Mouse (Mus musculus) sigmoid colon, adult 10 weeks (tissue): ENCODE measurements around the gene Ccdc171. TPM values are rescaled to one million over a fixed set of nuclear protein-coding genes. Genes with fewer than 3 reads are reported as not detected.

Experiments
- polyA plus RNA-seq: library from polyadenylated mRNA; stranded (reverse); fragments of 350-450 nt; fragmentation: Illumina TruSeq; extraction: RNeasy Lipid Tissue Mini Kit (QIAGEN cat#74804); gene quantifications from one replicate; pipeline ENCODE4 v1.2.3, GENCODE M21; 2014; ENCODE audit warnings: low read depth, low replicate concordance

The Ccdc171 gene
- polyA plus RNA-seq = 7.9 TPM

GRCm38 (mm10) chr4:83524843-83525689 lies at the start of gene Ccdc171:
Ccdc171 (plus strand) TSS chr4:83525545.

GRCm38 (mm10) chr4:83486117-83486901 lies 39.0 kb upstream of the Ccdc171 start, which contains the start of gene Psip1:
Psip1 (minus strand) TSS chr4:83486459.

Other genes starting within 250 kb of the Ccdc171 start
- gene Ttc39b, start 201.3 kb upstream of the Ccdc171 start, polyA plus RNA-seq = 82.6 TPM
- gene Snapc3, start 107.8 kb upstream of the Ccdc171 start, polyA plus RNA-seq = 57.5 TPM
- 117 TPM for gene Psip1, start 39.1 kb upstream of the Ccdc171 start, polyA plus RNA-seq